Mouse (Mus musculus) embryonic stem cell, embryonic (primary cell): ENCODE data around the gene Abcb11.

Experiments
- CTCF ChIA-PET, 4 experiments: fragments of 300-600 bp in 2 of 4; fragments of 350-600 bp in 2 of 4; sonication (Branson Sonifier 250); formaldehyde crosslinking; loops; one replicate each; lab custom pipeline; 2022; ENCODE audit warnings: inconsistent platforms in 2 of 4; lab: Charles Lee
- POLR2A ChIA-PET, 4 experiments: fragments of 300-600 bp in 2 of 4; fragments of 350-600 bp in 2 of 4; sonication (Branson Sonifier 250); formaldehyde crosslinking; loops; one replicate each; lab custom pipeline; 2022; ENCODE audit warnings: antibody characterized with exemption in 4 of 4, inconsistent platforms in 1 of 4; lab: Charles Lee

Abcb11 gene

GRCm38 (mm10) chr2:69210773-69211172 lies 131.6 kb downstream of the Abcb11 start, which contains the start of gene G6pc2:
Gene G6pc2, plus strand, starts transcription at chr2:69211073.
- CTCF ChIA-PET, result interaction anchor here in 1 of 4 experiments (0.6 kb wide), 1 partner anchor 90 kb away, joined by 4 read pairs; no protein-coding TSS in a partner anchor
- POLR2A ChIA-PET, result no interaction called here

DNA sequence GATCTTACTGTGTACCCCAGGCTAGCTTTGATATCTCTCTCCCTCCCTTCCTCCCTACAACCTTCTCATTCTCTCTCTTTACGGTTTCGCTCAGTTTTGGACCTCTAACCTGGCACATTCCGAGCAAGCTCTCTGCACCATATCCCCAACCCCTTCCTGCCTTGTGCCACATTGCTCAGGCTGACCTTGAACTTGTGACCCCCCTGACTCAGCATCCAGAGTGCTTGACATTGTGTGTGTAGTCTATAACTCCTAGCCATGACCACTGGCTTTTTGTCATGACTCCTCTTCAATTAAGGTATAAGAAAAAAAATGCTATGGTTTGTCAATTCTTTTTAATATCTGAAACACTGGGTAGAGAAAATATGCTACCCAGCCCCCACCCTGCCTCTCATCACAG lies 132.7 kb downstream of the Abcb11 start:
- CTCF ChIA-PET, result no interaction called here
- POLR2A ChIA-PET, result interaction anchor here in 1 of 4 experiments (0.6 to 1.6 kb wide), 5 partner anchors 9 to 387 kb away, joined by 3 to 4 read pairs (median 3); no protein-coding TSS in a partner anchor

DNA sequence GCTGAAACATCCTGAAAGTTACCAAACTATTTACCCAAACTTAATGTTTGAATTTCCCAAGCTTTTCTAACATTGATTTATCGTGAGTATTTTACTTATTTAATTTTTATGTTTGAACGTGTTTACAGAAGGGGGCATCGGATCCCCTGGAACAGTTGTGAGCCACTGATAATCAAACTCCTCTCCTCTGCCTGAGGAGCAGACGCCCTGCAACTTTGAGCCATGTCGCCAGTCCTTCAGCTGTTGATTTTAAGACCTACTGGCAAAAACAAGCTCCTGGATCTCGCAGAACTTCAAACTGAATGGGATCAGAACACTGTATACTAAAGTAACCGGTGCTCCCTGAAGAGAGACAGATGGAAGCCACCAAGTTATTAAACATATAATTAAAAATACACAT lies 135.9 kb downstream of the Abcb11 start:
- CTCF ChIA-PET, result no interaction called here
- POLR2A ChIA-PET, result interaction anchor here in 2 of 4 experiments (0.7 to 2.5 kb wide), 19 partner anchors 8 to 425 kb away, joined by 3 to 10 read pairs (median 3); no protein-coding TSS in a partner anchor

DNA sequence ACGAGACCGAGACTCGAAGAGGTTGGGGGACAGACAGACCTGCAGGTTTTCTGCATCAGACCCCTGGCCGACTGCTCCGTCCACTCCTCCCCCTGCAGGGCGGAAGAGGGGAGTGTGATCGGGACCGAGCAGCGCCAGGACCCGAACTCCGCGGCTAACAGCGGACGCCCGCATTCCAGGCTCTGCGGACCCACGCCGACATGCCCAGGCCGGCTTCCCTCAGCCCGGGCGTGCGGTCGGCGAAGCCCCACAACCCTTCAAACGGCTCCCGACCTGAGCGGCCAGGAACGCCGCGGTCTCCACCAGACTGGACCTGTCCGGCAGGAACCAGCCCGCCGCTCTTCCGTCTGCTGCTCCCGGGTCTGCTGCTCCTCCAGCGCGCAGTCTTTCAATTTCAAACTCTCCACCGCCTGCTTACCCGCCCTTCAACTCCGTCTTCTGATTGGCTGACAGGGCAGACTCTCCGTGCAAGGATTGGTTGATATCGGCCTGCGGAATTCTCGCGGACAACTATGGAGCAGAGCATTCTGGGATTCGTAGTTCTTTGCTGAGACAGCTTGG lies 136.5 kb downstream of the Abcb11 start, which contains the start of gene Spc25:
Spc25 (minus strand) TSS at position 404 of the 561 bp plus-strand sequence.
- ChIA-PET CTCF (no interaction called here), POLR2A (interaction anchor here in 2 of 4 experiments (0.7 to 2.5 kb wide), 21 partner anchors 9 to 424 kb away, joined by 3 to 10 read pairs (median 3); no protein-coding TSS in a partner anchor)

- ChIA-PET POLR2A (interaction anchor here in 2 of 4 experiments (0.6 to 2.5 kb wide), 7 partner anchors 11 to 155 kb away, joined by 3 to 10 read pairs (median 4); no protein-coding TSS in a partner anchor), CTCF (no interaction called here)
Measured at GRCm38 (mm10) chr2:69205185-69205584, 137.2 kb downstream of the Abcb11 start.

GRCm38 (mm10) chr2:69193555-69193954 lies 148.9 kb downstream of the Abcb11 start:
- ChIA-PET POLR2A (interaction anchor here (0.6 to 2.2 kb wide), 6 partner anchors 9 to 79 kb away, joined by 3 to 7 read pairs (median 4); no protein-coding TSS in a partner anchor), CTCF (no interaction called here)

DNA sequence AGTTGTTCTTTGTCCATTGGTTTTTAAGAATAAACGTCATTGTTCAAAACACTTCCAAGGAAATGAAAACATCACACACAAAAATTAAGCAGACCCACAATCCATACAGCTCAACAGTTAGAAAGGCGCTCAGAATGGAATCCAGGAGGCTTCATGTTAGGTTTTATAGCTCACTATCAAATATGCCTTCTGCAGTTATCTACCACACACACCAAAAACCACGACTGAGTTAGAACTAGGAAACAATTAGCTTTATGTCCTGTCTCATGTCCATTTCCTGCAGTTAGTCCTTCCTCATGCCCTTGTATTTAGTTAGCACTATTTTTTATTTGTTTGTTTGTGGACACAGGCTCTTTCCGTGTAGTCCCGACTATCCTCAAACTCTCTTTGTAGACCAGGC lies 151.4 kb downstream of the Abcb11 start:
- ChIA-PET POLR2A (interaction anchor here in 3 of 4 experiments (0.7 to 1.9 kb wide), 8 partner anchors 10 to 25 kb away, joined by 3 to 10 read pairs (median 3); partner anchors contain the start of gene Spc25 (in 1 of the 3)), CTCF (no interaction called here)

DNA sequence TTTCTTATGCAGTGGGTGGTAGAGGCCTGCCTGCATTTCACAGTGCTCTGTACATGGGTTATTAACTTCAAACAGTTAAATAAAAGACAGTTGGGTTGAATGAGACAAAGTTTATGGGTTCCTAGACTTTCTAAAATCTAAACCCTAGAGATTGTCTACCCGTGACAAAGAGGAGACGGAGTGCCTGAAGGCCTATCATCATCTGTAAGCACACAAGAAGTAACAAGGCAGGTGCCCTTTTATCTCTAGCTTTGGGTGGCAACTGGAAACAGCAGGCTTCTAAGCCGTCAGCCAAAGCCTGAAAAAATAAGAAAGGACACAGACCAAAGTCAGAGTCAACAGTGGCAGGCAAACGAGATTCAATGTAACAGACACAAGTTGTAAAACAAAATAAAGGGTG lies 153.2 kb downstream of the Abcb11 start:
- ChIA-PET CTCF (no interaction called here), POLR2A (interaction anchor here in 1 of 4 experiments (1.6 kb wide), 1 partner anchor 11 kb away, joined by 3 read pairs; no protein-coding TSS in a partner anchor)

DNA sequence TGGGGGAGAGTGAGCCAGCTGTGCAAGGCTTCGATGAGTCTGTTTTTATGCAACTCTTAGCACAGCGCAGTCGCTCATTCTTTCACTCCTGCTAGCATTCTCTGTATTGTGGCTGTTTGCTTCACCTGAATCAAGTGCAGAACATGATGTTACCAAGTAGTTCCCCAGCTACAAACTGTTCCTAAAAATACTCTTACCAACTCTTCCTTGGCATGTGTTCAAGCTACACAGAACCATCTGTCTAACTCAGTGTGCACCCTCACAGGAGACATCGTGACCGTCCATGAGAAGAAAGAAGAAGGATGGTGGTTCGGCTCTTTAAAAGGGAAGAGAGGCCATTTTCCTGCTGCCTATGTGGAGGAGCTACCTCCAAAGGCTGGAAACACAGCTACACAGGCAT lies 153.7 kb downstream of the Abcb11 start:
- CTCF ChIA-PET, result interaction anchor here in 1 of 4 experiments (0.6 kb wide), 2 partner anchors 65 to 444 kb away, joined by 5 to 7 read pairs; no protein-coding TSS in a partner anchor
- POLR2A ChIA-PET, result interaction anchor here in 3 of 4 experiments (0.7 to 1.6 kb wide), 5 partner anchors 12 to 303 kb away, joined by 3 to 4 read pairs (median 3); no protein-coding TSS in a partner anchor
